Mouse (Mus musculus): Measurements from ENCODE around the gene Dnase2b. TPM values are rescaled to one million over a fixed set of nuclear protein-coding genes. Genes with fewer than 3 reads are reported as not detected.

Dnase2b gene
- total and polyA plus RNA-seq, 2 experiments from 2014 or later, result not detected

- TF ChIP-seq CTCF (IDR thresholded peaks at IDR 0.05), result no peak
- Histone ChIP-seq H3K9ac (replicated peaks; ENCODE audit: low read length, poor library complexity, severe bottlenecking) (no peak overlapping the region), H3K4me2 (ENCODE audit: low read depth, low read length, poor library complexity, severe bottlenecking) (no peak overlapping the region), H3K27ac (ENCODE audit: low read depth, low read length) (no peak overlapping the region), H3K4me3 (ENCODE audit: low read depth, low read length) (no peak overlapping the region), H3K4me1 (ENCODE audit: insufficient read depth, low read length) (no peaks in the 10 kb centered on the region; the same call in 1 of the 2 replicates), H3K36me3 (ENCODE audit: insufficient read depth, low read length) (no peaks in the 10 kb centered on the region), H3K9me3 (ENCODE audit: low read length) (no peaks in the 10 kb centered on the region), H3K27me3 (ENCODE audit: insufficient read depth, low read length) (no peaks in the 10 kb centered on the region)
- DNase-seq (ENCODE audit: low spot score) (no peak), ATAC-seq (ENCODE audit: low FRiP score) (no peak)
- WGBS, result 90% methylated on average over 6 of the region's 6 CpGs
Measured at GRCm38 (mm10) chr3:146599198-146599900, 16.0 kb downstream of the Dnase2b start.

- WGBS, result 90% methylated on average over 6 of the region's 6 CpGs
- Histone ChIP-seq H3K36me3 (ENCODE audit: insufficient read depth, low read length) (no peaks in the 10 kb centered on the region), H3K9ac (replicated peaks; ENCODE audit: low read length, poor library complexity, severe bottlenecking) (no peak overlapping the region), H3K9me3 (ENCODE audit: low read length) (no peaks in the 10 kb centered on the region), H3K4me1 (ENCODE audit: insufficient read depth, low read length) (no peaks in the 10 kb centered on the region; the same call in 1 of the 2 replicates), H3K4me2 (ENCODE audit: low read depth, low read length, poor library complexity, severe bottlenecking) (no peak overlapping the region), H3K27ac (ENCODE audit: low read depth, low read length) (no peak overlapping the region), H3K27me3 (ENCODE audit: insufficient read depth, low read length) (no peaks in the 10 kb centered on the region), H3K4me3 (ENCODE audit: low read depth, low read length) (no peak overlapping the region)
- TF ChIP-seq CTCF (IDR thresholded peaks at IDR 0.05), result no peak
- ATAC-seq (ENCODE audit: low FRiP score) (no peak), DNase-seq (ENCODE audit: low spot score) (no peak)
Measured at GRCm38 (mm10) chr3:146598411-146598810, 17.0 kb downstream of the Dnase2b start.

GRCm38 (mm10) chr3:146596864-146597263 lies 18.5 kb downstream of the Dnase2b start:
- WGBS, result 90% methylated on average over 7 of the region's 7 CpGs
- Histone ChIP-seq H3K4me2 (ENCODE audit: low read depth, low read length, poor library complexity, severe bottlenecking) (no peak overlapping the region), H3K9ac (replicated peaks; ENCODE audit: low read length, poor library complexity, severe bottlenecking) (no peak overlapping the region), H3K27me3 (ENCODE audit: insufficient read depth, low read length) (no peaks in the 10 kb centered on the region), H3K36me3 (ENCODE audit: insufficient read depth, low read length) (no peaks in the 10 kb centered on the region), H3K9me3 (ENCODE audit: low read length) (no peaks in the 10 kb centered on the region), H3K4me3 (ENCODE audit: low read depth, low read length) (no peak overlapping the region), H3K4me1 (ENCODE audit: insufficient read depth, low read length) (no peaks in the 10 kb centered on the region; the same call in 1 of the 2 replicates), H3K27ac (ENCODE audit: low read depth, low read length) (no peak overlapping the region)
- ATAC-seq (ENCODE audit: low FRiP score), result no peak
- no peak for TF ChIP-seq CTCF (IDR thresholded peaks at IDR 0.05)
- no peak for DNase-seq (ENCODE audit: low spot score)

- H3K27ac ChIP-seq (ENCODE audit: low read depth, low read length), result no peak overlapping the region
- H3K4me1 ChIP-seq (ENCODE audit: insufficient read depth, low read length), result no peaks in the 10 kb centered on the region; the same call in 1 of the 2 replicates
- H3K4me3 ChIP-seq (ENCODE audit: low read depth, low read length), result no peak overlapping the region
- no peak overlapping the region for H3K4me2 ChIP-seq (ENCODE audit: low read depth, low read length, poor library complexity, severe bottlenecking)
- H3K9ac ChIP-seq (replicated peaks; ENCODE audit: low read length, poor library complexity, severe bottlenecking), result no peak overlapping the region
- no peaks in the 10 kb centered on the region for H3K36me3 ChIP-seq (ENCODE audit: insufficient read depth, low read length)
- no peaks in the 10 kb centered on the region for H3K27me3 ChIP-seq (ENCODE audit: insufficient read depth, low read length)
- no peaks in the 10 kb centered on the region for H3K9me3 ChIP-seq (ENCODE audit: low read length)
- no peak for DNase-seq (ENCODE audit: low spot score)
- 91% methylated on average over 8 of the region's 8 CpGs for WGBS
- TF ChIP-seq CTCF (IDR thresholded peaks at IDR 0.05), result no peak
- no peak for ATAC-seq (ENCODE audit: low FRiP score)
Measured at GRCm38 (mm10) chr3:146596387-146596786, 19.0 kb downstream of the Dnase2b start.

GRCm38 (mm10) chr3:146595440-146595839 lies 20.0 kb downstream of the Dnase2b start:
- 88% methylated on average over 6 of the region's 6 CpGs for WGBS
- Histone ChIP-seq H3K9me3 (ENCODE audit: low read length) (no peaks in the 10 kb centered on the region), H3K4me2 (ENCODE audit: low read depth, low read length, poor library complexity, severe bottlenecking) (no peak overlapping the region), H3K4me1 (ENCODE audit: insufficient read depth, low read length) (no peaks in the 10 kb centered on the region; the same call in 1 of the 2 replicates), H3K36me3 (ENCODE audit: insufficient read depth, low read length) (no peaks in the 10 kb centered on the region), H3K27ac (ENCODE audit: low read depth, low read length) (no peak overlapping the region), H3K27me3 (ENCODE audit: insufficient read depth, low read length) (no peaks in the 10 kb centered on the region), H3K4me3 (ENCODE audit: low read depth, low read length) (no peak overlapping the region), H3K9ac (replicated peaks; ENCODE audit: low read length, poor library complexity, severe bottlenecking) (no peak overlapping the region)
- no peak for DNase-seq (ENCODE audit: low spot score)
- no peak for ATAC-seq (ENCODE audit: low FRiP score)
- TF ChIP-seq CTCF (IDR thresholded peaks at IDR 0.05), result no peak

GRCm38 (mm10) chr3:146591601-146592000 lies 23.8 kb downstream of the Dnase2b start:
- WGBS, result 59% methylated on average over 2 of the region's 2 CpGs

More at GRCm38 (mm10) chr3:146591601-146592000, 23.8 kb downstream of the Dnase2b start:
- no peaks in the 10 kb centered on the region for H3K36me3 ChIP-seq (ENCODE audit: insufficient read depth, low read length)
- H3K27ac ChIP-seq (ENCODE audit: low read depth, low read length), result no peak overlapping the region
- H3K4me2 ChIP-seq (ENCODE audit: low read depth, low read length, poor library complexity, severe bottlenecking), result no peak overlapping the region
- DNase-seq (ENCODE audit: low spot score) (no peak), ATAC-seq (ENCODE audit: low FRiP score) (no peak)
- H3K4me3 ChIP-seq (ENCODE audit: low read depth, low read length), result no peak overlapping the region
- no peaks in the 10 kb centered on the region for H3K4me1 ChIP-seq (ENCODE audit: insufficient read depth, low read length)
- H3K27me3 ChIP-seq (ENCODE audit: insufficient read depth, low read length), result no peaks in the 10 kb centered on the region
- no peak for TF ChIP-seq CTCF (IDR thresholded peaks at IDR 0.05)
- H3K9me3 ChIP-seq (ENCODE audit: low read length), result no peaks in the 10 kb centered on the region
- H3K9ac ChIP-seq (replicated peaks; ENCODE audit: low read length, poor library complexity, severe bottlenecking), result no peak overlapping the region
